Mouse (Mus musculus) intestine, postnatal 0 days (tissue): ENCODE data around the gene Hoxa7. TPM values are rescaled to one million over a fixed set of nuclear protein-coding genes. Genes with fewer than 3 reads are reported as not detected.

Experiments used
- ATAC-seq: fragments of 200-750 bp; cut with Nextera tagmentation; 2 replicates; pipeline ENCODE4 v1.8.0; 2017; ENCODE audit warnings: mild to moderate bottlenecking, moderate TSS enrichment, moderate library complexity
- H3K27ac ChIP-seq: fragments of 300-500 bp; sonication (generic); 2 replicates; pipeline ENCODE4 v1.5.1; 2014; ENCODE audit warnings: mild to moderate bottlenecking, low read depth, low read length, moderate library complexity
- H3K27me3 ChIP-seq: fragments of 300-500 bp; sonication (generic); replicated peaks from 2 replicates; pipeline ENCODE4 v1.6.1; 2014; ENCODE audit warnings: low read length, mixed read lengths; ENCODE audit not compliant: control insufficient read depth, insufficient read depth
- H3K36me3 ChIP-seq: fragments of 300-500 bp; sonication (generic); 2 replicates; pipeline ENCODE4 v1.6.1; 2014; ENCODE audit warnings: mild to moderate bottlenecking, moderate library complexity; ENCODE audit not compliant: control insufficient read depth, insufficient read depth
- H3K4me1 ChIP-seq: fragments of 300-500 bp; sonication (generic); replicated peaks from 2 replicates; pipeline ENCODE4 v1.6.1; 2014; ENCODE audit warnings: antibody characterized with exemption, low read length, mixed read lengths; ENCODE audit not compliant: control insufficient read depth, insufficient read depth
- H3K4me2 ChIP-seq: fragments of 300-500 bp; sonication (generic); replicated peaks from 2 replicates; pipeline ENCODE4 v1.6.1; 2014; ENCODE audit warnings: low read depth, mild to moderate bottlenecking, moderate library complexity
- H3K4me3 ChIP-seq: fragments of 300-500 bp; sonication (generic); 2 replicates; pipeline ENCODE4 v1.5.1; 2014; ENCODE audit warnings: low read depth, low read length
- H3K9ac ChIP-seq: fragments of 300-500 bp; sonication (generic); 2 replicates; pipeline ENCODE4 v1.6.1; 2014; ENCODE audit warnings: mild to moderate bottlenecking, low read depth, low read length
- H3K9me3 ChIP-seq: fragments of 300-500 bp; sonication (generic); 2 replicates; pipeline ENCODE4 v1.6.1; 2016; ENCODE audit warnings: mixed run types; ENCODE audit not compliant: control insufficient read depth
- CTCF ChIP-seq: sonication (generic); IDR thresholded peaks from 2 replicates; pipeline ENCODE4 v1.5.1; 2016; ENCODE audit warnings: low read depth, mild to moderate bottlenecking, control low read depth, antibody characterized with exemption, moderate library complexity
- WGBS: fragments of 180-500 bp; shearing (Covaris S2); extraction: QIAGEN DNeasy Blood & Tissue Kit; methylation state at CpG from one replicate; pipeline ENCODE4 v1.1.7; 2014; 5-methylcytosine and 5-hydroxymethylcytosine counted together
- polyA plus RNA-seq: library from polyadenylated mRNA; unstranded; fragments of >200 nt; fragmentation: Nextera tagmentation; extraction: Ambion mirVana; gene quantifications from 2 replicates; pipeline ENCODE4 v1.2.1, GENCODE M21; 2015

The Hoxa7 gene
- polyA plus RNA-seq, 1 experiment from 2014 or later: 6.2 TPM

GRCm38 (mm10) chr6:52231885-52232567 lies 10.4 kb upstream of the Hoxa7 start:
- no peak for ATAC-seq

GRCm38 (mm10) chr6:52230516-52231165 lies 9.0 kb upstream of the Hoxa7 start, which contains the start of gene Hoxa9:
TSS of gene Hoxa9 (minus strand) at chr6:52231089.
- H3K9ac ChIP-seq: no peak within 1 kb of the TSS
- WGBS: 2% methylated on average over 24 of the region's 36 CpGs
- peak within 1 kb of the TSS; percentile 32 for H3K4me3 ChIP-seq
- H3K4me2 ChIP-seq: peak within 1 kb of the TSS; percentile 35
- no peak for ATAC-seq
- TF ChIP-seq CTCF: no peak
- no peaks in the 10 kb centered on the region for H3K9me3 ChIP-seq
- no peaks in the 10 kb centered on the region for H3K4me1 ChIP-seq
- H3K27ac ChIP-seq: no peak within 1 kb of the TSS; the same call in 1 of the 2 replicates
- no peaks in the 10 kb centered on the region for H3K36me3 ChIP-seq
- H3K27me3 ChIP-seq: peaks cover 97% of the 10 kb centered on the region

More at GRCm38 (mm10) chr6:52231885-52232567, 10.4 kb upstream of the Hoxa7 start:
- H3K27ac ChIP-seq: no peak overlapping the region
- 3% methylated on average over 18 of the region's 18 CpGs for WGBS
- no peak overlapping the region; the same call in 1 of the 2 replicates for H3K9ac ChIP-seq
- no peak for TF ChIP-seq CTCF
- no peaks in the 10 kb centered on the region for H3K36me3 ChIP-seq
- peak overlapping the region; percentile 35; the same call in 1 of the 2 replicates for H3K4me2 ChIP-seq
- H3K9me3 ChIP-seq: no peaks in the 10 kb centered on the region
- H3K4me1 ChIP-seq: no peaks in the 10 kb centered on the region
- H3K4me3 ChIP-seq: peak overlapping the region; percentile 32
- H3K27me3 ChIP-seq: peaks cover 97% of the 10 kb centered on the region

- Histone ChIP-seq H3K9ac (no peak overlapping the region), H3K27me3 (peaks cover 97% of the 10 kb centered on the region), H3K4me1 (no peaks in the 10 kb centered on the region), H3K27ac (no peak overlapping the region; the same call in 1 of the 2 replicates), H3K36me3 (no peaks in the 10 kb centered on the region), H3K4me3 (peak overlapping the region; percentile 28), H3K9me3 (no peaks in the 10 kb centered on the region), H3K4me2 (peak overlapping the region; percentile 35)
- ATAC-seq: no peak
- no peak for TF ChIP-seq CTCF
- 3% methylated on average over 44 of the region's 44 CpGs for WGBS
Observed at GRCm38 (mm10) chr6:52229558-52230416, 8.1 kb upstream of the Hoxa7 start.

GRCm38 (mm10) chr6:52228475-52229465 lies 7.1 kb upstream of the Hoxa7 start:
- TF ChIP-seq CTCF: no peak
- H3K9me3 ChIP-seq: no peaks in the 10 kb centered on the region
- WGBS: 2% methylated on average over 38 of the region's 38 CpGs
- H3K27me3 ChIP-seq: peaks cover 96% of the 10 kb centered on the region
- no peak overlapping the region for H3K27ac ChIP-seq
- peak overlapping the region; percentile 35 for H3K4me2 ChIP-seq
- H3K36me3 ChIP-seq: no peaks in the 10 kb centered on the region
- no peaks in the 10 kb centered on the region for H3K4me1 ChIP-seq
- ATAC-seq: no peak
- peak overlapping the region; percentile 28 for H3K4me3 ChIP-seq
- no peak overlapping the region; the same call in 1 of the 2 replicates for H3K9ac ChIP-seq

- no peak overlapping the region for H3K9ac ChIP-seq
- H3K36me3 ChIP-seq: no peaks in the 10 kb centered on the region
- no peak overlapping the region for H3K4me3 ChIP-seq
- H3K9me3 ChIP-seq: no peaks in the 10 kb centered on the region
- no peak for ATAC-seq
- no peak overlapping the region for H3K4me2 ChIP-seq
- no peak for TF ChIP-seq CTCF
- 9% methylated on average over 11 of the region's 11 CpGs for WGBS
- no peak overlapping the region for H3K27ac ChIP-seq
- H3K27me3 ChIP-seq: peaks cover 95% of the 10 kb centered on the region
- no peaks in the 10 kb centered on the region for H3K4me1 ChIP-seq
Observed at GRCm38 (mm10) chr6:52227470-52228222, 6.0 kb upstream of the Hoxa7 start.
